Mouse (Mus musculus) left cerebral cortex, postnatal 10 days (tissue): ENCODE data around the gene Cep295nl. TPM values are rescaled to one million over a fixed set of nuclear protein-coding genes. Genes with fewer than 3 reads are reported as not detected.

ENCODE experiments used
- DNase-seq, 2 experiments: peaks; one replicate each; pipeline ENCODE4 v3.0.0; 2021 to 2022; ENCODE audit warnings: low spot score in 2 of 2, mixed read lengths in 1 of 2; ENCODE audit errors: extremely low spot score in 1 of 2
- intact Hi-C: fragments of 180-260 bp; cut with DNase I; formaldehyde crosslinking; loops from one replicate; pipeline ENCODE4 v1.15.1; 2025
- total RNA-seq, 2 experiments: library from RNA; stranded (reverse); gene quantifications; 2 replicates each; pipeline ENCODE4 v1.2.3; 2021

The Cep295nl gene
- total RNA-seq, 2 experiments from 2014 or later, result 1.3 to 1.7 TPM

DNA sequence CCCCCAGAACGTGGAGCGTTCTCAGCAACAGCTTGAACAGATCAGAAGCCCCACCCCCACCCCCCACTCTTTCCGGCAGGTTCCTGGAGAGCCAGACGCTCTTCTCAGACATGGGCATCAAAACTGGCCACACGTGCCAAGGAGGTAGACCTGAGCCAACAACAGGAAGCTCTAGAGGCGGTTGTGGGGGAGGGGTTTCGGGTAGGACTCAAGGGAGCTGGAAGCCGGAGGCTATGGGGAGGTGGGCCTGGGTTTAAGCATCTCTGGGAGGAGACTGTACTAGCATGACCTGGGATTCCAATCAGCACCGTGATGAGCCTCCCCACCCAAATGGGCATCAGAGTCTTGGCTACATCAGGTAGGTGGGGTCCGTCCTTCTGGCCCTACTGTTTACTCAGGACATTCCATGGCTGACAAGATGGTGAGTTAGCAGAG lies 18.6 kb upstream of the Cep295nl start:
- intact Hi-C loops, result no loop called here
- DNase-seq, result peak in 1 of 2 experiments; percentile 73

DNA sequence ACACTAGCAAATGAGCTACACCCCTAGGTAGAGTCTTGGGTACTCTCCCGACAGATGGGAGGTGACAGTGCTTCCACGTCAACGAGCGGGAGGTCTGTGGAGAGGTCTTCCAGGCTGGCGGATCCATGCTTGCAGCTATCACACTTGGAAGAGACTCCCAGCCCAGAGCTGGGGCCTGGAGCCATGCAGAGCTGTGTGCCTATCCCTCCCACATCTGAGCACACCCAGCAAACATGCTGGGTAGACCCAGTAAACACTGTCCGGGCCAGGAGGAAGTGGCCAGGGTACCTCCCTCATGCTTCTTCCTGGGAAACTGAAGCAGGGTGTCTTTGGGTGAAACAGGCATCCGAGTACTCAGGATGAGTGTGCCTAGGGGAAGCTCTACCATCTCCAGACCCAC lies 18.2 kb upstream of the Cep295nl start:
- peak in 1 of 2 experiments; percentile 32 for DNase-seq
- intact Hi-C loops, result no loop called here

DNA sequence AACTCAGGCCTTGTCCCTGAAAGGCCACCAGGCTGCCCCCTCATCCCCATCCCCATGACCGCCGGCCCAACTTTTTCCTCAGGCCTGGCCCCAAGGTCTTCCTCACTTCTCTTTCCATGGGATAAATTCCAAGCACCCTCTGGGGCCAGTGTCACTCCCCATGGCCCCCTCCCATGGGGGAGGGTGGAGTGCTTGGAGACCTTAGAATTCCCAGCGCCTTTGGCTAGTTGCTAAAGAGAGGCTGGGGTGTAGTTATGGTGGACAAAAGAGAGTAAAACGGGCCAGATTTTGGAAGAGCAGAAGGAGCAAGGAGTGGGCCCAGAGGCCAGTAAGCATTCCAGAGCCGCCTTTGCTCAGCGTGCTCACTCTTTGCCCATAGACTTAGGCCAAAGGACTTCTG lies 13.3 kb upstream of the Cep295nl start, which contains the start of gene Timp2:
Gene Timp2, minus strand, starts transcription at position 101 of the 400 bp plus-strand sequence.
- intact Hi-C loops, result loop anchor here (5.0 kb wide), 1 partner anchor 38 kb away; no protein-coding TSS in a partner anchor
- DNase-seq, result no peak

DNA sequence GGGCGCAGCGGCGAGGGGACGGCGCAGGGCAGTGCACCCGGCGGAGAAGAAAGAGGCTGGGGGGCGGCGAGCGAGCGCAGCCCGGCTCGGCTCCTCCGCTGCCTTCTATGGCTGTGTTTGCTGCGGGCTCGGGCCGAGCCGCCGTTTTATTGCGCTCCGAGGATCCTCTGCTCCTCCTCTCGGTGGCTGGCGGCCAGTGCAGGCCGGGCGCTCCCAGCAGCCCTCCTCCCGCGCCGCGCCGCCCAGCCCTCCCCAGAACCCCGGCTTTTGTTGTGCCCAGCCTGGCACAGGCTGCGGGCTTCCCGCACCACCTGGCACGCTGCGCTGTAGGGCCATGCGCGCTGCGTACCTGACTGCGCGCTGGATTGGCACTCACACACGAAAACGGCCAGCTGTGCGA lies 12.9 kb upstream of the Cep295nl start:
- DNase-seq, result peak; percentile 85 to 94
- intact Hi-C loops, result loop anchor here (5.0 kb wide), 1 partner anchor 38 kb away; no protein-coding TSS in a partner anchor

DNA sequence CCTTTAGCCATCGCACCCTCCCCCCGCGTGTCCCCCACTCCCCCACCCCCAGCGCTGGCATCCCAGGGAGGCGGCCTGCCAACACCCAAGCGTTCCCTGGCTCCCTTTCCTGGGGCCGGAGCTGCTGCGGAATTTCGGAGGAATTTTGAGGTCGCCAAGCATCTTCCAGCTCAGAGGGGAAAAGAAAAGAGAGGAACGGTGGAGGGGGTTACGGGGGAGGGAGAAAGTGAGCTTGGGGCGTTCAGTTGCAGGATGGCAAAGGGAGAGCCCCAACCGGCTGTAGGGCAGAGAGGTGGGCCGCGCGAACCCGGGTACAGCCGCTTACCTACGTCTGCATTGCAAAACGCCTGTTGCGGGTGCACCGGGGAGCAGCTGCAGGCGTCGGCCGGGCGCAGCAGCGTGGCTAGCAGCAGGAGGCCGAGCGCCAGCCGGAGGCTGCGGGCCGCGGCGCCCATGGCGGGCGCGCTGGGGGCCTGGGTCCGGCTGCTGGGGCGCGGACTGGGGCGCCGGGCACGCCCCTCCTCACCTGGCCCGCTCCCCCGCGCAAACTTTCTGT lies 12.4 kb upstream of the Cep295nl start:
- DNase-seq, result peak in 1 of 2 experiments; percentile 65
- intact Hi-C loops, result loop anchor here (5.0 kb wide), 1 partner anchor 37 kb away; no protein-coding TSS in a partner anchor

DNA sequence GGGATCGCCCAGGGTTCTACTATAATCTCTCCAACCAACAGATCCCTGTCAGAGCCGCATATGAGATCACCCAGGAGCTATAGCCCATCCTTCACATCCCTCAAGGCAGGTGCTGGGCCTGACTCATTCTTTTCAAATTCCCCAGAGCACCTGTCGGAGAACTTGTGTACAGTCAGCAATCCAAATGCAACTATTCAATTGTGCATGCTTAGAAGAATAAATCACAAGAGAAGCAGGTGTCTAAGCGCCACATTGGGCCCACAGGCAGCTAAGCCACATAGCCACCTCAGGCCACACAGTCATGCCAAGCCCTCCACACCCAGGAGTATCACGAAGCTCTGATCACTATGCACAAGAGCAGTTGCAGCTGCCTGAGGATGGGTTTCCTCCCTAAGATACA lies 7.2 kb upstream of the Cep295nl start:
- intact Hi-C loops, result no loop called here
- DNase-seq, result no peak

DNA sequence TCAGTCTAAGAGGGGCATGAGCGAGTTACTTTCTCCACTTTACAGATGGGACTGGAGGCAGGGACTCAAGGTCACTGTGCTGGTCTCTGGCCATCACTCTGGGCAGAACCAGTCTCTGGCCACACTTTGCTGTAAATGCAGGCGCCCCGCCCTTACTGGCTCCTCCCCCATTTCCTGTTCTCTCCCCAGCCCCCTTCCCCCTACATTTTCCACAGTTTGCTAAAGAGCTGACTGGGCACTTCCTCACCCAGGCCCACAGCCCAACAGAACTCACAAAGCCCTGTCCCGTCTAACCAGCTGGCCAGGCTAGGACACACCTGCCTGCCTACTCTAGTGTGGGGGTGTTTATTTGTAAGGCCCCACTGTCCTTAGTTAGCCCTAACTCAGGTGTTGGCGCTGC lies 6.6 kb upstream of the Cep295nl start:
- DNase-seq, result peak in 1 of 2 experiments; percentile 79
- intact Hi-C loops, result no loop called here

DNA sequence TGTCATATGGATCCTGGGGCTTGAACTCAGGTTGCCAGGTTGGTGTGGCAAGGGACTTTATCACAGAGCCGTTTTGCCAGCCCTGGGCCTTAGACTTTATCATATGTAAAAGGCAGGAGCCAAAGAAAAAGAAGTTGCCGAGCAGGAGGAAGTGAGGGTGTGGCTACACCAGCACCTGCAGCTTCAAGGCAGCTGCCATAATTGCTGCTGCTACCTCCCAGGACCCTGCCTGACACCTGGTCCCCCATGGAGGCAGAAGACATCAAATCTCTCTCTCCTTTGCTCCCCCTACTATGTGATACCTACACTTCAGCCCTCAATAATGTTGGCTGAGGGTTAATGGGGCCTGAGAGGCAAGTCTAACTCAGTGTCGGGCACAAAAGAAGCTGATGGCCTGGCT lies 6.1 kb upstream of the Cep295nl start:
- intact Hi-C loops, result no loop called here

DNA sequence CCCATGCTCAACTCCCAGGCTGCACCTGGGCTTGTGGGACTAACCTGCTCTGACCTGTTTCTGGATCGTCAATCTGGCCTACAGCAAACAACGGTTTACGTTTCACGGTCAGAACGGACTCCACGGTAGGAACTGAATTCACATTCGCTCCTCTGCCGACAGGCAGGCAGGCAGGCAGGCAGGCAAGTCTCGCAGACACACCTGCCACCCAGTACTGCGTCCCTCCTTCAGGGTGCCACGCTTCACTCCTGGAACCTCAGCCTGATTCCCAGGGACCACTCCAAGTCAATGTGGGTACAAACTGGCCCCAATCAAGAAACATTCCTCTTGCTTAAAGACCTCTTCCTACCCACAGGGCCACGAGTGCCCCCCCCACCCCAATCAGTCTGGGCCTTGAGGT lies 5.6 kb upstream of the Cep295nl start:
- DNase-seq, result no peak
- intact Hi-C loops, result no loop called here

More for the DNA sequence above, 6.1 kb upstream of the Cep295nl start:
- no peak for DNase-seq

DNA sequence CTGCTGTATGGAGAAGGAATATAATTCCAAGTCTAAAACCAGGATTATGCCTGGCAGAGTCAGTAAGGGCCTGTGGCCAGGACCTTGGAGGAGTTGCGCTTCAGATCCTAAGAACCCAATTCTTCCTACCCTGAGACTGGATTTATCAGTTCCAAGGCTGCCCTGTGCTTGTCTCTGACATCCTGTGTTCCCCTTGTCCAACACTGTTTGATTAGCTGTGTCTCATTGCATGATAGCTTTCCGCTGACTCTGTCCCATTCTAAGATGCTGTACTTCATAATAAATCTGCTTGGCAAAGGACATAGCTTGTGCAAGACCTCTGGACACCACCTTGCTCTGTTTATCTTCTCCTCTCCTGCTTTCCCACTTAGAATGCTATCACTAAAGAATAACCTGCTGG lies 5.1 kb upstream of the Cep295nl start:
- intact Hi-C loops, result no loop called here
- no peak for DNase-seq

DNA sequence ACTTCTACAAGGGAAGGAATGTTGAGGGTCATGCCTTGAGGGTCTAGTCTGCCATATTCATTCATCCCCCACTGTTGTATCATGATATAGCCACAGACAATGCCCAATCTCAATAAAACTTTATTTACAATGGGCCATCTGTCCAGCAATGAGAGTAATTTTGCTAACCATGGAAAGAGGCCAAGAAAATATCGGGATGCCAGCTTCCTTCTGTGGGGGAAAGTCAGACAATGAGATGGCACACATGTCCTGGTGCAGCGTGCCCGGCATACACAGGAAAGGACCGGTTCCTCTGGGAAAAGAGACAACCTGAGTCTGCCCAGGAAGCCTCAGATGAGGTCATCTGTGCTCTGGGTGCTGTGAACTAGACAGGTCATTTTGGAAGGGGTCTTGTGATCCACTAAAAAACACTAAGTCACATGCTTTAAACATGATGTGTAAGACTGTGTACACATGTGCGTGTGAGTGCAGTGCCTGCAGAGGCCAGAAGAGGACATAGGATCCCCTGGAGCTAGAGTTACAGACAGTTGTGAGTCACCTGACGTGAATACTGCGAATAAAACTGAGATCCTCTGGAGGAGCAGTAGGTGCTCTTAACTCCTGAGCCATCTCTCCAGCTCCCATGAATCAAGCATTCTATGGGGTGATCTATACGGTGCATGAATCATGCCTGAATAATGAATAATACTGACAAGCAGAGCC lies 4.2 kb upstream of the Cep295nl start:
- no peak for DNase-seq
- intact Hi-C loops, result no loop called here

DNA sequence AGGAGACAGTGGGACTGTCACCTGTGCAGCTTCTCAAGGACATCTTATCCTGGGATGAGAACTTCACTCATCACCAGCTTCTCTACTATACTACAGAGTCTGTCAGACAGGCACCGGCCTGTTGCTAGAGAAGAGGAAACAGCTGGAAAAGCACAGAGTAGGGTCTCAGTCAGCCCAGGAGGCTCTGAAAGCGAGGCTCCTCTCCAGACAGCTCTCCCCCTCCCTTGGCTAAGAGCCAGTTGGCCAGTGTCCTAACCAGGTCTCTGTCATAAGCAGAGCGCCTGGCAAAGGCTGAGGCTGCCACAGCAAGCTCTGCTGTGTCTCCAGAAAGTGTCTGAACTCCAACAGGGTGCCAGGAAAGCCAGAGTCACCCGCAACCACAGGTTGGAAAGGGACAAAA lies 3.4 kb upstream of the Cep295nl start:
- DNase-seq, result peak in 1 of 2 experiments; percentile 85
- intact Hi-C loops, result no loop called here

DNA sequence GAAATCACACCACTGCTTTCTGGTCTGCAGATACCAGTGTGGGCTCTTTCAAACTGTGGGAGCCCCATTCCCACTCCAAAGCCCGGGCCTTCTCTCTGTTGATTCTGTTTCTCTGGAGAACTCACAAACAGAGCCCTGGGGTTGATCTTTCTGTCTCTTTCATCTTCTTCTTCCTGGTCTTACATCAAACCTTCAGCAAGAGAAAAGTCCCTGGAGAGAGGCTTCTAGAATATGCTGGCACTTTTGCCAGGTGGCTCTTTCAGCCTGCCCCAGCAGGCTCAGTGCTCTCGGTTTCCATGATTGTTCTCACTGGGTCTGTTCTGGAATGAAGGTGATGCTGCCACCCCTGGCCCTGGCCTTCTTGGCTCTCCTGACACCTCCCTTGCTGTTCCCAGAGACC lies 1.3 kb upstream of the Cep295nl start:
- no peak for DNase-seq
- intact Hi-C loops, result no loop called here

DNA sequence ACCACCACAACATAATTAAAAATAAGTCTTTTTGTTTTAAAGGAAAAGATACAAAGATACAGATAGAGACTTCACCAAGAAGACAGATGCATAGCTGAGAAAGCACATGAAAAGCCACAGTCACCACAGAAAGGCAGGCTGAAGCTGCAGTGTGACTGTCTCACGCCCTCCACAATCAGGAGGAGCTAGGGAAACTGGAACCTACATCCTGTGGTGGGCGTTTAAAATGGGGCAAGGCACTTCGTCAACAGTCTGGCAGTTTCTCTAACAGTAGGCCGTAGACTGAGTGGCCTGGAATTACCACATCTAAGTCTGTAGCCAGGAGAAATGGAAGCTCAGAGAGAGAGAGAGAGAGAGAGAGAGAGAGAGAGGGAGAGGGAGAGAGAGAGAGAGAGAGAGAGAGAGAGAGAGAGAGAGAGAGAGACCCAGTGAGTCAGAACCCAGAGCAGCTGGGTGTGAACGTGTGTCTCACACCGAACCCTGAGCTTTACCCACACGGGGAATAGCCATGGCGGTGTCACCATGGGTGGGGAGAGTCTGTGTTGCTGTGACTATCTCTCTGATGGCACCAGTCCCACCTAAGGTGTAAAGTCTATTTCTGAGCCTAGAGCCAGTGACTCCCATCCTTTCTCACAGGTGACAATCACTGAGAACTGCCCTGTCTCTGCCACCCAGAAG lies 4.7 kb downstream of the Cep295nl start:
- intact Hi-C loops, result no loop called here
- DNase-seq, result no peak

DNA sequence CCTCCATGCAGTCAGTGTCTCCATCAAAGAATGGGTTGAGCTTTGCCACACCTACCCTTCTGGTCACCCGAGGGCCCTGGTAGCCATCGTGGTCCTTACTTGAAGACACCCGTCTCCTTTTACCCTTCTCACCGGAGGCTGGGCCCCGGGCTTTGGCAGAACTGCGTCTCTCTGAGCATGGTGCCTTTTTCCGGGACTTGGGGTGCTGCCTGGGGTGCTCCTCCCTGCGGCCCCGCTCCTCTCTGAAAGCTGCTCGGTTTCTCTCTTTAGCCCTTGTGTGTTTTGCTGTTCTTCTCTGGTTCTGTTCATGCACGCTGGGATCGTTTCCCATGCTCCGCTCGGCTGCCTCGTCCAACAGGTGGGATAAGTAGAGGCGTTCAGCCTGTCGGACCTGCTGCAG lies 8.9 kb downstream of the Cep295nl start:
- intact Hi-C loops, result no loop called here

DNA sequence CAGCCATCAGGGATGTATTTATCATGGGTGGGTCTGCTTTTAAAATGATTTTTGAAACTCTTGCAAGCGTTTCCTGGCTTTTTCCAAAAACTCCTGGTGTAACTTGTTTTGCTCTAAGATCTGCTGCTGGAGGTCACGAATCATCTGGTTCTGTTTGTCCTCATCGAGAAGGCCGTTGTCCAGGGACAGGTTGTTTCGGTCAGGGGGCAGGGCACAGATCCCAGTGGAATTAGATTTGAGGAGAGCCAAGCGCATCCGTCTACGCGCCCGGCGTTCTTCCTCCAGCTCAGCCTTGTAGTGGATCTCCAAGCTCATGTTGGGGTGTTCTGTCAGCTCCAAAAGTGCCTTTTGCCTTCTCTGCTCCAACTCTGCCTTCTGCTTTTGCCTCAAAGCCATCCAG lies 9.9 kb downstream of the Cep295nl start:
- intact Hi-C loops, result no loop called here
- DNase-seq, result no peak

More for the DNA sequence above, 8.9 kb downstream of the Cep295nl start:
- DNase-seq, result no peak

DNA sequence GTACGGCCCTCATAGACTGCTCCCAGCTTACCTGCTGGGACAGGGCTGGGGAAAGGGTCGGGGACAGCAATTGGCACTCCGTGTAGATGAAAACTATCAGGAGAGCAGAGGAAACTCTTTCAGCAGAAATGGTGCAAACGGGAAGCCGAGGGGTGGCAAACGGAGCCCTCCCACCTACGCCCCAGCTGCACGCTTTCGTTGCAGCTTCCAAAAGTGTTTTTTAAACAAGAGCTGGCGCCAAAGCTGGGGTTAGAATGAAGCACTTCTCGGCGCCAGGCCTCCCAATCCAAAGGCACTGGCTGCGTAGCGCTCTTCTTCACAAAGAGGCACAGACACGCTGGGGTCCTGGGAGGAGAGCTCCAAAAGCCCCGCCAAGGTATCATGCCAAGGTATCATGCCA lies 11.5 kb downstream of the Cep295nl start:
- no peak for DNase-seq
- intact Hi-C loops, result no loop called here

DNA sequence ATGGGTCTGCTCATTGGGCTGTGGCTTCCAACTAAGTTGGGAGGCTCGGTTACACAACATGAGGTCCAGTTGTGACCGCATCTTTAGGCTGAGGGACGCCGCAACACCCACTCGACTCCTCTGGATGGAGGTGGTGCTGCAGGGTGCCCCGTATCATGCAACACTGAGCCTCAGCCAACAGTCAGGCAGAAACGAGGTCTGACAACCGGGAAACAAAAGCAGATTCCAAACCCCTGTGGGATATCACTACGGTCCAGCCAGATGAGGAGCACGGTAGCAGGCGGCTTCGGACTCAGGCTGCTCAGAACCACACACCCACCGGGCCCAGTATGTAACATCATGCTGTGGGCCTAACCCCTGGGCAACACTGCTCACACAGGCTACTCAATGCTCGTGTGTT lies 11.9 kb downstream of the Cep295nl start:
- intact Hi-C loops, result no loop called here
- DNase-seq, result no peak

DNA sequence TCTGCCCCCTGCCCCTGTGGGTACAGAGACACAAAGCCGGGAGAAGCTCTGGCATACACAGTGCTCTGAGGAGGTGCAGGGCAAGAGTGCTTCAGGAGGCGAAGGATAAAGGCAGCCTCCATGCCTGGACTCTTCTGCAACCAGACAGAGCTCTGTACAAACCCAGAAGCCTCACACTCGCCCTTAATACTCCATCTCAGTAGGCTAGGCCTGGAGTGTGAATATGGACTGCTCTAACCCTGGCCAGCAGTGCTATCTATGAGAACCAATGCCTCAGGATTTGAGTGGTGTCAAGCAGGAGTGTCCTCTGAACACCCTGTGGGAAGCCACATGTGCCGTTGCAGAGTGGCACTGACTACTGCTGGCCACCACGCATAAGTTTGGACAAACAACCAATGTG lies 13.4 kb downstream of the Cep295nl start:
- no peak for DNase-seq
- intact Hi-C loops, result no loop called here

DNA sequence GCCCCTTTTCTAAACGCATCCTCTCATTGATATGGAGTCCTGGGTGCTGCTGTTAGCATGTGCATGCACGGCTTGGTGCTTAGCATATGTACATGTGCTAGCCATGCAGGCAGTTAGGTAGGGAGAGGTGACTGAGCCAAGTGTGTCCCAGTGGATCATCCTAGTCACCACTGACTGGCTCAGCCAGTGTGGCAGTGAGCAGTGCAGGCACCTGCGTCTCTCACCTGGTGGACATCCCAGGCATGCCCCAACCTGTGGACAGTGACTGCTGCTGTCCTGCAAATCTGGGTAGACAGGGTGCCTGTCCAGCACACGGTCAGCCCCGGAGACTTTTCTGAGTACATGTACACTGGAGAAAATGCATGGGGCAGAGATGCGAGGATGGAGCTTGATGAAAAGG lies 13.8 kb downstream of the Cep295nl start:
- intact Hi-C loops, result no loop called here
- DNase-seq, result no peak
